Mouse (Mus musculus) cortical plate, adult 2 months (tissue): ENCODE results near the gene Trim2. TPM values are rescaled to one million over a fixed set of nuclear protein-coding genes. Genes with fewer than 3 reads are reported as not detected.

Experiments used
- H3K27ac ChIP-seq: fragments of 200-500 bp; 2 replicates; pipeline ENCODE4 v1.5.1; 2012; ENCODE audit warnings: low read length, control low read depth, inconsistent platforms; ENCODE audit not compliant: insufficient read depth
- H3K4me1 ChIP-seq: fragments of 200-500 bp; 2 replicates; pipeline ENCODE4 v1.6.1; 2011; ENCODE audit warnings: low read length; ENCODE audit not compliant: control insufficient read depth, insufficient read depth
- H3K4me3 ChIP-seq: fragments of 200-500 bp; 2 replicates; pipeline ENCODE4 v1.5.1; 2011; ENCODE audit warnings: mild to moderate bottlenecking, low read length, control low read depth; ENCODE audit not compliant: insufficient read depth
- CTCF ChIP-seq: fragments of 200-500 bp; IDR thresholded peaks from 2 replicates; pipeline ENCODE4 v1.5.1; 2011; ENCODE audit warnings: mild to moderate bottlenecking, control low read depth, low read length; ENCODE audit not compliant: insufficient read depth; ENCODE audit errors: extremely low read depth
- POLR2A ChIP-seq: fragments of 200-500 bp; IDR thresholded peaks from 2 replicates; pipeline ENCODE4 v1.6.1; 2011; ENCODE audit warnings: mild to moderate bottlenecking, low read length, control low read depth; ENCODE audit not compliant: insufficient read depth; ENCODE audit errors: extremely low read depth
- polyA plus RNA-seq: library from polyadenylated mRNA; depleted of rRNA; stranded (reverse); fragments of >200 nt; gene quantifications from 2 replicates; pipeline ENCODE4 v1.2.3, GENCODE M21; 2012

The Trim2 gene
- polyA plus RNA-seq, 1 experiment: 87.4 TPM

DNA sequence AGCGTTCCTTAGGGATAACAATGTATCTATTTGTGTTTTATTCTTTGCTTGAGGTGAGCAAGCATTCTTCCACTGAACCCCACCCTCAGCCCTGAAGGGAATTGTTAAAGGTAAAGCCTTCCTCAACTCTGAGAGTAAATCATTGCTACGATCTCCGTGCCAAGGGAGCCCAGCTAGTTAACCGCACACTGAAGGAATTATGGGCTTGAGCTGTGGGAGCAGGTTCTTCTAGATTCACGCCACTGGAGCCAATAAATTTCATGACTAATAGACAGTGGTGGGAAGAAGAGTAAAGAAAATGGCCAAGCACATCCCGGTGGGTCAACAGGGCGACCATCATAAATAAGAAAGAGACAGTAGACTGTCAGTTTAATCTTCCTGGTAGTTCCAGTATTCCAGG lies 56.4 kb downstream of the Trim2 start:
- TF ChIP-seq POLR2A: no peak
- TF ChIP-seq CTCF: no peak
- Histone ChIP-seq H3K27ac (no peak overlapping the region), H3K4me1 (peaks cover 12% of the 10 kb centered on the region), H3K4me3 (no peak overlapping the region)

DNA sequence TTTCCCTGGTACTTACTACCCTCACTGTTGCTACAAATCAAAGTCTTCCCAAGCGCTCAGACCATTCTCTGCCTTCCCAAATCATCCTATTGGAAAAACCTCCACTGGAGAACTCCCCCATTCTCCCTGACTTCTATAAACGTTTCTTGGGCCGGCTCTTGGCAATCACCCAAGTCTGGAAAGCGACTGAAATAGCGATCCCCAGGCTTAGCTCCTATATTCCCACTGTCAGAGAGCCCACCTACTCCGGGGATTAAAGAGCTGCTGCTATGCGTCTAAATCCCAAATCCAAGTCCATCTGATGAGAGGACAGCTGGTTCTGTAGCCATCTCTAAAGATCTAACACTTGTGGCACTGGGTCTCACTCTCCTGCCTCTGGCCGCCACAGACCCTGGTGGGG lies 58.9 kb downstream of the Trim2 start:
- no peak overlapping the region for H3K4me3 ChIP-seq
- TF ChIP-seq POLR2A (no peak), CTCF (no peak)
- peaks cover 5% of the 10 kb centered on the region for H3K4me1 ChIP-seq
- no peak overlapping the region for H3K27ac ChIP-seq

GRCm38 (mm10) chr3:84246421-84246861 lies 60.2 kb downstream of the Trim2 start:
- H3K4me3 ChIP-seq: no peak overlapping the region
- H3K4me1 ChIP-seq: peaks cover 4% of the 10 kb centered on the region
- no peak overlapping the region for H3K27ac ChIP-seq
- TF ChIP-seq POLR2A: no peak
- TF ChIP-seq CTCF: no peak

- TF ChIP-seq POLR2A (no peak), CTCF (no peak)
- Histone ChIP-seq H3K4me3 (no peak overlapping the region), H3K27ac (no peak overlapping the region), H3K4me1 (peaks cover 4% of the 10 kb centered on the region)
Measured at GRCm38 (mm10) chr3:84243116-84243515, 63.6 kb downstream of the Trim2 start.

DNA sequence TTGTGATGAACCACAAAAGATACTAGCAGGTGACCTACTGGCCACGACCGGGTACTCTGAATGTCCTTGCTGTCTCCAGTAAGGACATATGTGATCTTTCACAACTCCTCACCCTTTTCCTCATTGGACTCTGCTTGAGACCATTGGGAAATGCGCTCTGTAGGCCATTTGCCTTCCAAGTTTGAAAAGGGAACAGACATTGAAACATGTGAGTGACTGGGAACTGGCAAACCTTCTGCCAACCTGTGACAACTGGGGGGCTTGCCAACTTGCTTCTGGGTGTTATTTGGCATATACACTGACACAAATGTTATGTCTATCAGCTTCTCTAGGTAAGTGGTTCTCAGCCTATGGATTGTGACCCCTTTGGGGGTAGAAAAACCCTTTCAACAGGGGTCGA lies 64.2 kb downstream of the Trim2 start:
- no peak for TF ChIP-seq POLR2A
- no peak for TF ChIP-seq CTCF
- H3K4me1 ChIP-seq: peaks cover 2% of the 10 kb centered on the region; the same call in 1 of the 2 replicates
- H3K27ac ChIP-seq: no peak overlapping the region
- H3K4me3 ChIP-seq: no peak overlapping the region

DNA sequence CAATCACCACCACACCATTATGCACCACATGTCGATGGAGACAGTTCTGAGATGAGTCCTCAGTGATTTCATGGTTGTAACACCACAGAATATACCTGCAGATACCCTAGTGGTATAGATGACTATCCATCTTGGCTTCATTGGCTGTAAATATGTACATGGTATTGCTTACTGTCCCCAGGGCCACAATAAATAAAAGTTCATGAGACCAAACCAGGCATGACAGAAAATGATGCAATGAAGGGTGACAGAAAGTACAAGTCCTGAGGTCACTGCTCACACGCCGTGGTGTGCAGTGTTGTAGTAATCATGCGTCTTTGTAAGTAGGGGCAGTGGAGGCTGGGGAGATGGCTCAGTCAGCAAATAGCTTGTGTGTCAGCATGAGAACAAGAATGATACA lies 65.6 kb downstream of the Trim2 start:
- H3K4me1 ChIP-seq: peaks cover 2% of the 10 kb centered on the region; the same call in 1 of the 2 replicates
- H3K4me3 ChIP-seq: no peak overlapping the region
- no peak overlapping the region for H3K27ac ChIP-seq
- no peak for TF ChIP-seq POLR2A
- TF ChIP-seq CTCF: no peak

DNA sequence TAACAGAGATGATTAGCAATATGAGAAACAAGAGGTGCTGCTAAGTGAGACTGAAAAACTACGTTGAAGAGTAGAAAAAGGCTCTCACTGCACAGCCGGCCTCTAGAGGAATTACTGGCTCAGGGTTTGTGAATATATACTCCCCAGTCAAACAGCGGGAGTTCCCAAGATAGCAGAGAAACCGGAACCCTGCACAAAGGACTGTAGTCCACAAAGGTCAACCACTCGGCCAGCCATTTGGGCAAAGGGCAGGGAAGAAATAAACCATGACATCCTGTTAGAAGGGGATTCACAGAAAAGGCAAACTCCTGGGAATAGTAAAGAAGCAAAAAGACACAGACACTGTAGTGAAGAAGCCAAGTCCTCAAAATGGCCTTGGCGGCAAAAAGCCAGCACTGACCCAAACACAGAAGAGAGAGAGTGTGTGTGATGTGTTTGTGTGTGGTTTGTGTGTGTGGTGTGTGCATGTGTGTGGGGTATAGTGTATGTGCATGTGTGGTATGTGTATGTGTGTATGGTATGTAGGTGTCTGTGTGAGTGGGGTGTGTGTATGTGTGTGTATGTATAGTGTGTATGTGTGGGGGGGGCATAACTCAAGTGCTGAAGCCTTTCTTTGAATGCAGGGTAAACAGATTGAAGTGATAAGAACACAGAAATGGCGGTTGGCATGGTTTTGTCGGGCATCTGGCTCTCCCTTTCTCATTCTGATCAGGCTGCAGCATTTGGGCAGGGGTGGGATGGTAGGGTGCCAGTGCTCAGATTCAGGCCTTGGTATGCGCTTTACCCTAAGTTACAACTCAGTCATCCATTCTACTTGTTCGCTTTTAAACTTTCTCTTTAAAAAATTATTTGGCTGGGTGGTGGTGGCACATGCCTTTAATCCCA lies 71.0 kb downstream of the Trim2 start:
- no peak for TF ChIP-seq CTCF
- no peak for TF ChIP-seq POLR2A
- Histone ChIP-seq H3K27ac (no peak overlapping the region), H3K4me1 (peaks cover 4% of the 10 kb centered on the region), H3K4me3 (no peak overlapping the region)

- Histone ChIP-seq H3K4me3 (no peak overlapping the region), H3K4me1 (peaks cover 4% of the 10 kb centered on the region), H3K27ac (no peak overlapping the region)
- no peak for TF ChIP-seq POLR2A
- no peak for TF ChIP-seq CTCF
Measured at GRCm38 (mm10) chr3:84234562-84234961, 72.1 kb downstream of the Trim2 start.

- TF ChIP-seq POLR2A (no peak), CTCF (no peak)
- Histone ChIP-seq H3K4me1 (peaks cover 4% of the 10 kb centered on the region), H3K27ac (no peak overlapping the region), H3K4me3 (no peak overlapping the region)
Measured at GRCm38 (mm10) chr3:84233663-84234415, 72.8 kb downstream of the Trim2 start.
